Comparison of ENCODE assay signal across 26 mouse cellular contexts in genomic region chr4:106083546-106083945, GRCm38 (mm10).
DNase-seq lines count a peak whose midpoint lies in the region; ATAC-seq and TF ChIP-seq lines count a peak whose summit lies in the region.
"Had no signal": no experiment of that assay in that cellular context is flagged by ENCODE, and none has a peak within 500 bp of the region (broad histone marks: within the 10 kb centered on the region; RNA-seq: fewer than 3 reads in every experiment).

No protein-coding gene starts in this region.

- H3K9ac ChIP-seq in forebrain, embryonic 11.5 days (ENCODE audit: low read length), result no peak overlapping the region
- no peak overlapping the region for H3K9ac ChIP-seq in forebrain, postnatal 0 days
- no peak overlapping the region for H3K9ac ChIP-seq in lung, postnatal 0 days (replicated peaks; ENCODE audit: low read depth)
- H3K9ac ChIP-seq: embryonic facial prominence, embryonic 12.5 days; forebrain, embryonic 12.5 days had no signal

- no peak overlapping the region for H3K4me2 ChIP-seq in forebrain, embryonic 11.5 days (ENCODE audit: low read depth, low read length, severe bottlenecking)
- H3K4me2 ChIP-seq in forebrain, postnatal 0 days (ENCODE audit: low read depth), result no peak overlapping the region
- H3K4me2 ChIP-seq in lung, postnatal 0 days (replicated peaks; ENCODE audit: low read depth, low read length), result no peak overlapping the region
- H3K4me2 ChIP-seq: embryonic facial prominence, embryonic 12.5 days; forebrain, embryonic 12.5 days had no signal

- TF ChIP-seq EP300 in lung, postnatal 0 days (IDR thresholded peaks at IDR 0.05), result no peak

- no peak for ATAC-seq in forebrain, embryonic 11.5 days (replicated peaks; ENCODE audit: low FRiP score)
- no peak for ATAC-seq in forebrain, postnatal 0 days
- peak; percentile 63 for ATAC-seq in lung, postnatal 0 days
- ATAC-seq: activated CD4-positive, CD25-positive, alpha-beta regulatory T cell, adult 4 months; CD4-positive, CD25-positive, alpha-beta regulatory T cell, adult 4 months; forebrain, embryonic 14.5 days; forebrain, embryonic 16.5 days; Patski had no signal

- H3K27ac ChIP-seq in forebrain, embryonic 11.5 days (ENCODE audit: low read depth, low read length), result no peak overlapping the region
- H3K27ac ChIP-seq in forebrain, postnatal 0 days (ENCODE audit: low read depth, low read length), result no peak overlapping the region
- H3K27ac ChIP-seq in lung, postnatal 0 days (ENCODE audit: low read length), result no peak overlapping the region
- H3K27ac ChIP-seq: embryonic facial prominence, embryonic 10.5 days; embryonic facial prominence, embryonic 12.5 days; forebrain, embryonic 12.5 days had no signal

- H3K4me3 ChIP-seq in forebrain, embryonic 11.5 days (ENCODE audit: low read depth, low read length), result no peak overlapping the region
- no peak overlapping the region for H3K4me3 ChIP-seq in forebrain, postnatal 0 days (ENCODE audit: low read depth, low read length)
- no peak overlapping the region for H3K4me3 ChIP-seq in lung, postnatal 0 days (ENCODE audit: low read depth, low read length)
- H3K4me3 ChIP-seq in lung, adult 2 months (replicated peaks; ENCODE audit: extremely low read depth, low read depth, low read length), result no peak overlapping the region
- H3K4me3 ChIP-seq: embryonic facial prominence, embryonic 10.5 days; embryonic facial prominence, embryonic 12.5 days; forebrain, embryonic 12.5 days had no signal

- TF ChIP-seq POLR2A in lung, adult 2 months (IDR thresholded peaks at IDR 0.05; ENCODE audit: borderline replicate concordance, extremely low read depth, low read depth, low read length), result no peak

- H3K9me3 ChIP-seq in forebrain, embryonic 11.5 days (ENCODE audit: control insufficient read depth, low read length), result no peaks in the 10 kb centered on the region
- H3K9me3 ChIP-seq in forebrain, postnatal 0 days (ENCODE audit: low read length), result no peaks in the 10 kb centered on the region
- H3K9me3 ChIP-seq in lung, postnatal 0 days (ENCODE audit: low read length), result no peaks in the 10 kb centered on the region
- H3K9me3 ChIP-seq: embryonic facial prominence, embryonic 10.5 days; embryonic facial prominence, embryonic 12.5 days; forebrain, embryonic 12.5 days had no signal

- H3K4me1 ChIP-seq in forebrain, embryonic 11.5 days (replicated peaks; ENCODE audit: control insufficient read depth, insufficient read depth, low read length), result no peaks in the 10 kb centered on the region
- no peaks in the 10 kb centered on the region for H3K4me1 ChIP-seq in forebrain, postnatal 0 days (ENCODE audit: insufficient read depth)
- no peaks in the 10 kb centered on the region for H3K4me1 ChIP-seq in lung, postnatal 0 days (ENCODE audit: insufficient read depth, low read depth, low read length)
- no peaks in the 10 kb centered on the region; the same call in 1 of the 2 replicates for H3K4me1 ChIP-seq in lung, adult 2 months (ENCODE audit: control insufficient read depth, insufficient read depth, low read length)
- H3K4me1 ChIP-seq: embryonic facial prominence, embryonic 10.5 days; embryonic facial prominence, embryonic 12.5 days; forebrain, embryonic 12.5 days had no signal

- H3K27me3 ChIP-seq in forebrain, embryonic 11.5 days (ENCODE audit: control insufficient read depth, insufficient read depth, low read length), result no peaks in the 10 kb centered on the region
- H3K27me3 ChIP-seq in forebrain, postnatal 0 days (ENCODE audit: insufficient read depth, low read length), result no peaks in the 10 kb centered on the region
- H3K27me3 ChIP-seq in lung, postnatal 0 days (replicated peaks; ENCODE audit: insufficient read depth, low read length), result no peaks in the 10 kb centered on the region
- H3K27me3 ChIP-seq: embryonic facial prominence, embryonic 12.5 days; forebrain, embryonic 12.5 days; Patski had no signal

- H3K36me3 ChIP-seq in forebrain, embryonic 11.5 days (ENCODE audit: control insufficient read depth, insufficient read depth, low read length), result no peaks in the 10 kb centered on the region
- H3K36me3 ChIP-seq in forebrain, postnatal 0 days (ENCODE audit: insufficient read depth), result no peaks in the 10 kb centered on the region
- H3K36me3 ChIP-seq in lung, postnatal 0 days (ENCODE audit: insufficient read depth, low read length), result no peaks in the 10 kb centered on the region
- H3K36me3 ChIP-seq: embryonic facial prominence, embryonic 10.5 days; embryonic facial prominence, embryonic 12.5 days; forebrain, embryonic 12.5 days; G1E had no signal

- no peak for TF ChIP-seq CTCF in forebrain, postnatal 0 days (IDR thresholded peaks at IDR 0.05; ENCODE audit: low read depth)
- no peak for TF ChIP-seq CTCF in lung, postnatal 0 days (IDR thresholded peaks at IDR 0.05)
- no peak for TF ChIP-seq CTCF in lung, adult 2 months (IDR thresholded peaks at IDR 0.05; ENCODE audit: insufficient read depth, low read length)

- DNase-seq in forebrain, embryonic 11.5 days (ENCODE audit: low spot score), result peak; percentile 2
- no peak for DNase-seq in forebrain, postnatal 0 days
- peak; percentile 73 for DNase-seq in lung, postnatal 0 days (ENCODE audit: low spot score)
- no peak for DNase-seq in lung, adult 2 months
- DNase-seq in lung, postnatal 25 days (ENCODE audit: low spot score), result peak; percentile 37
- DNase-seq in lung, postnatal 4 days, result no peak
- no peak for DNase-seq in embryo, embryonic 10 days (ENCODE audit: low spot score)
- DNase-seq: adrenal gland, adult 2 months; adrenal gland, postnatal 10 days; adrenal gland, postnatal 25 days; B cell, adult 2 months; cerebellum, adult 11 months; cerebellum, adult 18-20 months; cerebellum, adult 8-10 months; cerebellum, adult 9-11 months; cerebellum, postnatal 14 days; cerebellum, postnatal 36 days had no signal

Comparison
In these comparisons a context has a peak if more than half of its experiments do, and no peak if none do; other contexts are left out.
1. DNase-seq: peak in forebrain, embryonic 11.5 days (single experiment), lung, postnatal 0 days (single experiment) and lung, postnatal 25 days (single experiment); none in forebrain, postnatal 0 days (single experiment), lung, adult 2 months (single experiment), lung, postnatal 4 days (0 of 2) and embryo, embryonic 10 days (single experiment).